In the genomic region with DNA sequence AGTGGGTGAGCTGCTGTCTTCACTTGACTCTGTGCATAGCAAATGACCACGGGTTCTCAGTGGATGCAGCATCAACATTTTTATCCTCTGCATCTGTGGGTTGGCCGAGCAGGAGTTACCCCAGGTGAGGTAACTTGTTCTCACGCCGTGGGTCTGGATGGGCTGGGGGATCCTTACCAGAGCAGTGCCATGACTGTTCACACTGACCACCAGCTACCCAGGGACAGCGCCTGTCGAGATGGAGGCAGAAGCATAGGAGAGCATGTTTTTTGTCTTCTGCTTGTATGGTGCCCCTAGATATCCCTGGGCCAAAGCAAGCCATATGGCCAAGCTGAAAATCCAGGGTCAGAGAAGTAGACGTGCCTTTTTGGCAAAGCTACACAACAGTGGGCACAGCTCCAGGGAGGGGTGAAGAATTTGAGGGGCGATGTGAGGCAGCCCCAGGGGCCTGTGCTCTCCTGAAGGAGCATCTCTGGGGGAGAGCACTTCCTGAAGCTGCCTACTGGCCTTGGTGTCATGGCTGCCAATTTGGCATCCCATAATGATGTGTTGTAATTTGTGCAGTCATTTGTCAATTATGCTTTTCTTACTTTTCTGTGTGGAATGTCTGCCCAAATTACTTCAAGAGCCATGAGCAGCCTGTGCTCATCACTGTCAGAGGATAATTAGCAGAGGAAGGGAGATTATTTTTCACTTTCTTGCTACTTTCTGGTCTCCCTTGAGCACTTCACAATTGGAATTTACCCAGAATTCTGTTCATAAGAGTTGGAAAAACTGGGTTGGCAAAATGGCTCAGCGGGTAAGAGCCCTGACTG, we compare ENCODE assay signal across 24 mouse cellular contexts. TPM values are rescaled to one million over a fixed set of nuclear protein-coding genes. Genes with fewer than 3 reads are reported as not detected.
DNase-seq lines count a peak whose midpoint lies in the region; ATAC-seq lines count a peak whose summit lies in the region.
"Had no signal": no experiment of that assay in that cellular context is flagged by ENCODE, and none has a peak within 500 bp of the region (broad histone marks: within the 10 kb centered on the region; RNA-seq: fewer than 3 reads in every experiment).

No protein-coding gene starts in this region.

- no peak for DNase-seq in forebrain, embryonic 11.5 days (ENCODE audit: low spot score)
- DNase-seq in intestine, embryonic 14.5 days (ENCODE audit: low spot score), result peak; percentile 47
- peak; percentile 28 for DNase-seq in midbrain, embryonic 11.5 days (ENCODE audit: low spot score, missing footprints)
- no peak for DNase-seq in midbrain, embryonic 14.5 days
- DNase-seq in retina, postnatal 1 day, result peak; percentile 62
- no peak for DNase-seq in thymus, postnatal 10 days (ENCODE audit: low spot score in 2 of 2)
- DNase-seq: adrenal gland, adult 2 months; cerebellum, adult 18-20 months; gastrocnemius, adult 2 months; kidney, adult 18-20 months; layer of hippocampus, postnatal 36 days; lung, adult 18-20 months; right cerebral cortex, postnatal 25 days; thymus, postnatal 14 days had no signal

- peaks cover 4% of the 10 kb centered on the region; the same call in 1 of the 2 replicates for H3K4me1 ChIP-seq in forebrain, embryonic 13.5 days
- H3K4me1 ChIP-seq in forebrain, embryonic 11.5 days (replicated peaks; ENCODE audit: control insufficient read depth, insufficient read depth, low read length), result no peaks in the 10 kb centered on the region
- H3K4me1 ChIP-seq in intestine, embryonic 14.5 days (replicated peaks; ENCODE audit: control insufficient read depth, insufficient read depth, low read length), result peaks cover 4% of the 10 kb centered on the region; the same call in 1 of the 2 replicates
- H3K4me1 ChIP-seq in intestine, embryonic 16.5 days (ENCODE audit: control insufficient read depth, insufficient read depth, low read length), result no peaks in the 10 kb centered on the region
- H3K4me1 ChIP-seq in midbrain, embryonic 11.5 days (ENCODE audit: control insufficient read depth, insufficient read depth, low read length), result 0 out of 2 replicates have a peak, but pooled peaks cover 3% of the 10 kb centered on the region
- H3K4me1 ChIP-seq in midbrain, embryonic 14.5 days (ENCODE audit: control insufficient read depth, insufficient read depth, low read length), result peaks cover 6% of the 10 kb centered on the region; the same call in 1 of the 2 replicates

- no peak overlapping the region for H3K4me3 ChIP-seq in forebrain, embryonic 13.5 days
- H3K4me3 ChIP-seq in forebrain, embryonic 11.5 days (ENCODE audit: low read depth, low read length), result no peak overlapping the region
- H3K4me3 ChIP-seq in intestine, embryonic 14.5 days (ENCODE audit: low read depth, low read length), result no peak overlapping the region
- H3K4me3 ChIP-seq in intestine, embryonic 16.5 days (ENCODE audit: low read length), result no peak overlapping the region
- no peak overlapping the region for H3K4me3 ChIP-seq in midbrain, embryonic 11.5 days (ENCODE audit: low read depth, low read length)
- no peak overlapping the region for H3K4me3 ChIP-seq in midbrain, embryonic 14.5 days (replicated peaks; ENCODE audit: low read depth, low read length)
- H3K4me3 ChIP-seq: embryonic facial prominence, embryonic 15.5 days; gastrocnemius, adult 2 months; hindbrain, embryonic 10.5 days; limb, embryonic 13.5 days; liver, embryonic 12.5 days; midbrain, embryonic 10.5 days had no signal

- H3K4me2 ChIP-seq in forebrain, embryonic 13.5 days, result no peak overlapping the region
- no peak overlapping the region for H3K4me2 ChIP-seq in forebrain, embryonic 11.5 days (ENCODE audit: low read depth, low read length, severe bottlenecking)
- H3K4me2 ChIP-seq in intestine, embryonic 14.5 days (ENCODE audit: low read length), result no peak overlapping the region
- H3K4me2 ChIP-seq in intestine, embryonic 16.5 days (ENCODE audit: low read depth, low read length), result no peak overlapping the region
- no peak overlapping the region for H3K4me2 ChIP-seq in midbrain, embryonic 11.5 days
- no peak overlapping the region for H3K4me2 ChIP-seq in midbrain, embryonic 14.5 days (ENCODE audit: low read length)
- H3K4me2 ChIP-seq: embryonic facial prominence, embryonic 15.5 days; heart, embryonic 11.5 days; limb, embryonic 13.5 days; liver, embryonic 12.5 days had no signal

- WGBS in forebrain, embryonic 13.5 days, result 84% methylated on average over 9 of the region's 9 CpGs
- 85% methylated on average over 9 of the region's 9 CpGs for WGBS in forebrain, embryonic 11.5 days
- 89% methylated on average over 9 of the region's 9 CpGs for WGBS in intestine, embryonic 14.5 days
- 84% methylated on average over 9 of the region's 9 CpGs for WGBS in intestine, embryonic 16.5 days
- 90% methylated on average over 9 of the region's 9 CpGs for WGBS in midbrain, embryonic 11.5 days
- 82% methylated on average over 9 of the region's 9 CpGs for WGBS in midbrain, embryonic 14.5 days

- 0 out of 2 replicates have a peak, but pooled peaks have one; percentile 3 for ATAC-seq in forebrain, embryonic 13.5 days
- no peak for ATAC-seq in forebrain, embryonic 11.5 days (replicated peaks; ENCODE audit: low FRiP score)
- no peak for ATAC-seq in intestine, embryonic 14.5 days (replicated peaks; ENCODE audit: low FRiP score, low TSS enrichment, low read depth)
- ATAC-seq in intestine, embryonic 16.5 days, result no peak
- no peak for ATAC-seq in midbrain, embryonic 11.5 days (ENCODE audit: low FRiP score)
- no peak for ATAC-seq in midbrain, embryonic 14.5 days (ENCODE audit: low FRiP score, low TSS enrichment)
- ATAC-seq: CD4-positive, CD25-positive, alpha-beta regulatory T cell, adult 4 months; liver, embryonic 12.5 days; Patski had no signal

- H3K27ac ChIP-seq in forebrain, embryonic 13.5 days, result no peak overlapping the region
- H3K27ac ChIP-seq in forebrain, embryonic 11.5 days (ENCODE audit: low read depth, low read length), result no peak overlapping the region
- H3K27ac ChIP-seq in intestine, embryonic 14.5 days (ENCODE audit: low read depth), result no peak overlapping the region
- H3K27ac ChIP-seq in intestine, embryonic 16.5 days (ENCODE audit: low read length), result no peak overlapping the region
- H3K27ac ChIP-seq in midbrain, embryonic 11.5 days (ENCODE audit: low read depth, low read length), result no peak overlapping the region
- H3K27ac ChIP-seq in midbrain, embryonic 14.5 days (replicated peaks; ENCODE audit: low read depth, low read length), result no peak overlapping the region
- H3K27ac ChIP-seq: embryonic facial prominence, embryonic 15.5 days; gastrocnemius, adult 2 months; hindbrain, embryonic 10.5 days; limb, embryonic 13.5 days; liver, embryonic 12.5 days; midbrain, embryonic 10.5 days had no signal

- H3K36me3 ChIP-seq in forebrain, embryonic 13.5 days (ENCODE audit: poor library complexity, severe bottlenecking), result no peaks in the 10 kb centered on the region
- H3K36me3 ChIP-seq in forebrain, embryonic 11.5 days (ENCODE audit: control insufficient read depth, insufficient read depth, low read length), result no peaks in the 10 kb centered on the region
- no peaks in the 10 kb centered on the region for H3K36me3 ChIP-seq in intestine, embryonic 14.5 days (ENCODE audit: control insufficient read depth, insufficient read depth, low read length)
- no peaks in the 10 kb centered on the region for H3K36me3 ChIP-seq in intestine, embryonic 16.5 days (ENCODE audit: control insufficient read depth, insufficient read depth, low read length)
- no peaks in the 10 kb centered on the region for H3K36me3 ChIP-seq in midbrain, embryonic 11.5 days (ENCODE audit: control insufficient read depth, insufficient read depth, low read length)
- H3K36me3 ChIP-seq in midbrain, embryonic 14.5 days (ENCODE audit: control insufficient read depth, insufficient read depth, low read length), result no peaks in the 10 kb centered on the region
- H3K36me3 ChIP-seq: embryonic facial prominence, embryonic 15.5 days; hindbrain, embryonic 10.5 days; midbrain, embryonic 10.5 days had no signal

- no peak overlapping the region for H3K9ac ChIP-seq in forebrain, embryonic 13.5 days
- H3K9ac ChIP-seq in forebrain, embryonic 11.5 days (ENCODE audit: low read length), result no peak overlapping the region
- no peak overlapping the region for H3K9ac ChIP-seq in intestine, embryonic 14.5 days (ENCODE audit: low read length)
- no peak overlapping the region for H3K9ac ChIP-seq in intestine, embryonic 16.5 days (ENCODE audit: low read depth, low read length)
- H3K9ac ChIP-seq in midbrain, embryonic 11.5 days (ENCODE audit: low read length), result no peak overlapping the region
- no peak overlapping the region for H3K9ac ChIP-seq in midbrain, embryonic 14.5 days (replicated peaks; ENCODE audit: low read length)
- H3K9ac ChIP-seq: embryonic facial prominence, embryonic 15.5 days; limb, embryonic 13.5 days; liver, embryonic 12.5 days had no signal

- H3K9me3 ChIP-seq in forebrain, embryonic 13.5 days (replicated peaks), result 0 out of 2 replicates have a peak, but pooled peaks cover 3% of the 10 kb centered on the region
- H3K9me3 ChIP-seq in forebrain, embryonic 11.5 days (ENCODE audit: control insufficient read depth, low read length), result no peaks in the 10 kb centered on the region
- no peaks in the 10 kb centered on the region for H3K9me3 ChIP-seq in intestine, embryonic 14.5 days (ENCODE audit: control insufficient read depth, low read length)
- H3K9me3 ChIP-seq in intestine, embryonic 16.5 days (ENCODE audit: control insufficient read depth, low read length), result 0 out of 2 replicates have a peak, but pooled peaks cover 3% of the 10 kb centered on the region
- H3K9me3 ChIP-seq in midbrain, embryonic 11.5 days (ENCODE audit: control insufficient read depth, low read length), result no peaks in the 10 kb centered on the region
- no peaks in the 10 kb centered on the region for H3K9me3 ChIP-seq in midbrain, embryonic 14.5 days (ENCODE audit: control insufficient read depth, low read length)
- H3K9me3 ChIP-seq: embryonic facial prominence, embryonic 15.5 days; hindbrain, embryonic 10.5 days; limb, embryonic 13.5 days; liver, embryonic 12.5 days had no signal

- H3K27me3 ChIP-seq in forebrain, embryonic 13.5 days, result no peaks in the 10 kb centered on the region
- H3K27me3 ChIP-seq in forebrain, embryonic 11.5 days (ENCODE audit: control insufficient read depth, insufficient read depth, low read length), result no peaks in the 10 kb centered on the region
- no peaks in the 10 kb centered on the region for H3K27me3 ChIP-seq in intestine, embryonic 14.5 days (replicated peaks; ENCODE audit: control insufficient read depth, insufficient read depth, low read length)
- no peaks in the 10 kb centered on the region for H3K27me3 ChIP-seq in intestine, embryonic 16.5 days (replicated peaks; ENCODE audit: control insufficient read depth, insufficient read depth, low read length)
- H3K27me3 ChIP-seq in midbrain, embryonic 11.5 days (ENCODE audit: control insufficient read depth, insufficient read depth, low read length), result no peaks in the 10 kb centered on the region
- no peaks in the 10 kb centered on the region for H3K27me3 ChIP-seq in midbrain, embryonic 14.5 days (ENCODE audit: control insufficient read depth, insufficient read depth, low read length)
- H3K27me3 ChIP-seq: embryonic facial prominence, embryonic 15.5 days; limb, embryonic 13.5 days; liver, embryonic 12.5 days; Patski had no signal

RNA-seq across cellular contexts. Expression of gene Syt15, which starts 13.7 kb away (rescaled TPM):
- polyA plus RNA-seq in forebrain, embryonic 13.5 days (2015; fragmentation: Nextera tagmentation; extraction: Ambion mirVana), result 0.21 and 0.26 TPM in 2 replicates
- polyA plus RNA-seq in forebrain, embryonic 11.5 days (2014; fragmentation: Nextera tagmentation; extraction: Ambion mirVana), result 0.15 and 0.35 TPM in 2 replicates
- 0.54 and 0.60 TPM in 2 replicates for polyA plus RNA-seq in intestine, embryonic 14.5 days (2014; fragmentation: Nextera tagmentation; extraction: Ambion mirVana)
- 0.86 and 1.2 TPM in 2 replicates for polyA plus RNA-seq in intestine, embryonic 16.5 days (2015; fragmentation: Nextera tagmentation; extraction: Ambion mirVana)
- 0.10 and 0.11 TPM in 2 replicates for polyA plus RNA-seq in midbrain, embryonic 11.5 days (2014; fragmentation: Nextera tagmentation; extraction: Ambion mirVana)
- 0.28 and 0.42 TPM in 2 replicates for polyA plus RNA-seq in midbrain, embryonic 14.5 days (2014; fragmentation: Nextera tagmentation; extraction: Ambion mirVana)

RNA-seq across cellular contexts. Expression of gene Gprin2, which starts 31.6 kb away (rescaled TPM):
- 2.0 and 2.3 TPM in 2 replicates for polyA plus RNA-seq in forebrain, embryonic 13.5 days (2015; fragmentation: Nextera tagmentation; extraction: Ambion mirVana)
- polyA plus RNA-seq in forebrain, embryonic 11.5 days (2014; fragmentation: Nextera tagmentation; extraction: Ambion mirVana), result 0.41 and 0.44 TPM in 2 replicates
- 0.39 TPM in 2 replicates for polyA plus RNA-seq in intestine, embryonic 14.5 days (2014; fragmentation: Nextera tagmentation; extraction: Ambion mirVana)
- polyA plus RNA-seq in intestine, embryonic 16.5 days (2015; fragmentation: Nextera tagmentation; extraction: Ambion mirVana), result 0.26 and 0.27 TPM in 2 replicates
- 0.39 and 0.60 TPM in 2 replicates for polyA plus RNA-seq in midbrain, embryonic 11.5 days (2014; fragmentation: Nextera tagmentation; extraction: Ambion mirVana)
- polyA plus RNA-seq in midbrain, embryonic 14.5 days (2014; fragmentation: Nextera tagmentation; extraction: Ambion mirVana), result 5.7 and 6.8 TPM in 2 replicates

Comparison
In these comparisons a context has a peak if more than half of its experiments do, and no peak if none do; other contexts are left out.
1. DNase-seq: peak in intestine, embryonic 14.5 days (single experiment), midbrain, embryonic 11.5 days (single experiment) and retina, postnatal 1 day (single experiment); none in forebrain, embryonic 11.5 days (single experiment), midbrain, embryonic 14.5 days (single experiment) and thymus, postnatal 10 days (0 of 2).